ENCODE assay signal across 8 mouse cellular contexts in the genomic region with DNA sequence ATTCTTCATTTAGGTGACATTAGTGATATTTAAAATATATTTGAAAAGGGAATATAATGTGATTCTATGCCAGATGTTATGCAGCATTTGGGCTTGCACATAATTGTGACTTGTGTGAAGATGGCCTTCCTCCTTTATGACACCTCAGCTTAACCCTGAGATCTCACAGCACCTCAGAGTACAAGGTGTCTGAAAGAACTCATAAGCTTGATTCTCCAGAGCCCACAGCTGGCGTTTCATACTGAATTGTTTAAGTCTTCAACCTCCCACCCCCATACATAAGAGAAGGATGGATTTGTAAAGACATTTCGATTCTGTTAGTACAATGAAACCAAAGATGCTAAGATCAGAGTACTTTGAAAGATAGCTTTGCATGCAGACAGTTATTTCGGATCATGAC. TPM values are rescaled to one million over a fixed set of nuclear protein-coding genes. Genes with fewer than 3 reads are reported as not detected.
DNase-seq lines count a peak whose midpoint lies in the region; ATAC-seq and TF ChIP-seq lines count a peak whose summit lies in the region.

No protein-coding gene starts in this region.

- no peaks in the 10 kb centered on the region for H3K27me3 ChIP-seq in kidney, embryonic 15.5 days
- no peaks in the 10 kb centered on the region for H3K27me3 ChIP-seq in embryonic facial prominence, embryonic 11.5 days (ENCODE audit: control insufficient read depth, insufficient read depth, low read length)
- no peaks in the 10 kb centered on the region for H3K27me3 ChIP-seq in midbrain, postnatal 0 days (ENCODE audit: insufficient read depth, low read length)

- ATAC-seq in kidney, embryonic 15.5 days (replicated peaks; ENCODE audit: low FRiP score), result no peak
- ATAC-seq in embryonic facial prominence, embryonic 11.5 days (replicated peaks; ENCODE audit: insufficient number of reproducible peaks, low FRiP score, low TSS enrichment, low read depth), result no peak
- no peak for ATAC-seq in midbrain, postnatal 0 days (ENCODE audit: low FRiP score)

- peaks cover 10% of the 10 kb centered on the region; the same call in 1 of the 2 replicates for H3K36me3 ChIP-seq in kidney, embryonic 15.5 days
- H3K36me3 ChIP-seq in embryonic facial prominence, embryonic 11.5 days (replicated peaks; ENCODE audit: control insufficient read depth, insufficient read depth, low read depth, low read length), result no peaks in the 10 kb centered on the region
- H3K36me3 ChIP-seq in midbrain, postnatal 0 days (ENCODE audit: insufficient read depth, low read length), result no peaks in the 10 kb centered on the region

- H3K27ac ChIP-seq in kidney, embryonic 15.5 days, result peak overlapping the region; percentile 85; the same call in 1 of the 2 replicates
- no peak overlapping the region for H3K27ac ChIP-seq in embryonic facial prominence, embryonic 11.5 days (replicated peaks; ENCODE audit: low read depth, low read length)
- no peak overlapping the region for H3K27ac ChIP-seq in midbrain, postnatal 0 days (ENCODE audit: low read depth, low read length)

- H3K9ac ChIP-seq in kidney, embryonic 15.5 days, result peak overlapping the region; percentile 73; the same call in 1 of the 2 replicates
- H3K9ac ChIP-seq in embryonic facial prominence, embryonic 11.5 days (replicated peaks; ENCODE audit: low read length), result peak overlapping the region; percentile 96; the same call in 1 of the 2 replicates
- H3K9ac ChIP-seq in midbrain, postnatal 0 days (replicated peaks; ENCODE audit: low read length, poor library complexity, severe bottlenecking), result peak overlapping the region; percentile 94; the same call in 1 of the 2 replicates

- H3K4me3 ChIP-seq in kidney, embryonic 15.5 days (replicated peaks), result peak overlapping the region; percentile 72
- H3K4me3 ChIP-seq in embryonic facial prominence, embryonic 11.5 days (ENCODE audit: low read depth, low read length), result peak overlapping the region; percentile 71
- peak overlapping the region; percentile 87 for H3K4me3 ChIP-seq in midbrain, postnatal 0 days (ENCODE audit: low read depth, low read length)

- H3K9me3 ChIP-seq in kidney, embryonic 15.5 days (replicated peaks), result no peaks in the 10 kb centered on the region
- no peaks in the 10 kb centered on the region for H3K9me3 ChIP-seq in embryonic facial prominence, embryonic 11.5 days (replicated peaks; ENCODE audit: control insufficient read depth, low read length)
- H3K9me3 ChIP-seq in midbrain, postnatal 0 days (ENCODE audit: low read length), result no peaks in the 10 kb centered on the region

- no peak for DNase-seq in kidney, postnatal 10 days
- no peak for DNase-seq in embryonic facial prominence, embryonic 11.5 days (ENCODE audit: low spot score)
- peak; percentile 50 for DNase-seq in induced T-regulatory cell, adult 2 months (ENCODE audit: low read depth)
- DNase-seq in midbrain, postnatal 0 days (ENCODE audit: low spot score), result no peak
- DNase-seq in thymus, postnatal 25 days, result no peak
- no peak for DNase-seq in frontal cortex, postnatal 36 days (ENCODE audit: low spot score in 2 of 2)
- DNase-seq in layer of hippocampus, adult 11-12 months (ENCODE audit: low spot score), result no peak

- peak overlapping the region; percentile 78 for H3K4me2 ChIP-seq in kidney, embryonic 15.5 days
- peak overlapping the region; percentile 68 for H3K4me2 ChIP-seq in embryonic facial prominence, embryonic 11.5 days (ENCODE audit: low read depth, low read length)
- peak overlapping the region; percentile 89 for H3K4me2 ChIP-seq in midbrain, postnatal 0 days (ENCODE audit: low read depth, low read length, poor library complexity, severe bottlenecking)

- WGBS in kidney, embryonic 15.5 days, result 71% methylated on average over 3 of the region's 3 CpGs
- 75% methylated on average over 3 of the region's 3 CpGs for WGBS in embryonic facial prominence, embryonic 11.5 days
- 56% methylated on average over 3 of the region's 3 CpGs for WGBS in midbrain, postnatal 0 days

- peaks cover 10% of the 10 kb centered on the region for H3K4me1 ChIP-seq in kidney, embryonic 15.5 days
- H3K4me1 ChIP-seq in embryonic facial prominence, embryonic 11.5 days (ENCODE audit: control insufficient read depth, insufficient read depth, low read length), result no peaks in the 10 kb centered on the region; the same call in 1 of the 2 replicates
- no peaks in the 10 kb centered on the region for H3K4me1 ChIP-seq in midbrain, postnatal 0 days (ENCODE audit: insufficient read depth, low read length)

- no peak for TF ChIP-seq CTCF in midbrain, postnatal 0 days (IDR thresholded peaks at IDR 0.05)

RNA-seq across cellular contexts. Expression of a gene that starts 0.5 kb away (rescaled TPM):
- 2.5 and 3.7 TPM in 2 replicates for polyA plus RNA-seq in kidney, embryonic 15.5 days (2015; fragmentation: Nextera tagmentation; extraction: Ambion mirVana)
- polyA plus RNA-seq in embryonic facial prominence, embryonic 11.5 days (2014; fragmentation: Nextera tagmentation; extraction: Ambion mirVana), result 0.88 and 1.3 TPM in 2 replicates
- total RNA-seq in midbrain, postnatal 0 days (2014; rRNA removed), result 5.0 and 5.5 TPM in 2 replicates
- 1.3 TPM in 2 replicates for polyA plus RNA-seq in midbrain, postnatal 0 days (2015; fragmentation: Nextera tagmentation; extraction: Ambion mirVana)

RNA-seq across cellular contexts. Expression of a gene that starts 1.0 kb away (rescaled TPM):
- polyA plus RNA-seq in kidney, embryonic 15.5 days (2015; fragmentation: Nextera tagmentation; extraction: Ambion mirVana), result 36.1 and 36.3 TPM in 2 replicates
- 30.4 and 31.0 TPM in 2 replicates for polyA plus RNA-seq in embryonic facial prominence, embryonic 11.5 days (2014; fragmentation: Nextera tagmentation; extraction: Ambion mirVana)
- 16.4 and 27.4 TPM in 2 replicates for total RNA-seq in midbrain, postnatal 0 days (2014; rRNA removed)
- 23.7 and 23.8 TPM in 2 replicates for polyA plus RNA-seq in midbrain, postnatal 0 days (2015; fragmentation: Nextera tagmentation; extraction: Ambion mirVana)
